Mouse (Mus musculus) heart, postnatal 0 days (tissue): Measurements from ENCODE around the gene Agbl4.

ENCODE experiments used
- CTCF ChIP-seq: IDR thresholded peaks from 2 replicates; pipeline ENCODE4 v1.5.1; 2016; ENCODE audit warnings: antibody characterized with exemption, control low read depth, low read depth
- EP300 ChIP-seq: IDR thresholded peaks from 2 replicates; pipeline ENCODE4 v1.6.1; 2016; ENCODE audit warnings: antibody characterized with exemption, low read depth

DNA sequence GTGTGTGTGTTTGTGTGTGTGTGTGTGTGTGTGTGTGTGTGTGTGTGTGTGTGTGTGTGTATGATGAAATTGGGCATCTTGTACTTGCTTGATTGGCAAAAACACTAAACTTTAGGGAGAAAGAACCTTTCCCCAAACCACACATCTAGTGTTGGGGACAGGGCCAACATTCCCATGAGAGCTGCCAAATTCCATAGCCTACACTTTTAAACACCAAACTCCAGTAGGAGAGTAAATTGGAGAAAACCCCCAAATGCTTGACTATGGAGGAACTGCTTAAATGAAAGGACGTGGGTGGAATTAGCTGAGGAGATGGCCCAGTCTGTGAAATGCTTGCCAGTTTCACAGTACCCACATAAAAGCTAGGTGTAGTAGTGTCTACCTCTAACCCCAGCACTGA lies 1235.2 kb downstream of the Agbl4 start:
- TF ChIP-seq EP300: no peak
- no peak for TF ChIP-seq CTCF
